Mouse (Mus musculus): Measurements from ENCODE around the gene Rfx5. TPM values are rescaled to one million over a fixed set of nuclear protein-coding genes. Genes with fewer than 3 reads are reported as not detected.

Rfx5 gene
- polyA plus RNA-seq, 1 experiment, result 22.2 TPM

DNA sequence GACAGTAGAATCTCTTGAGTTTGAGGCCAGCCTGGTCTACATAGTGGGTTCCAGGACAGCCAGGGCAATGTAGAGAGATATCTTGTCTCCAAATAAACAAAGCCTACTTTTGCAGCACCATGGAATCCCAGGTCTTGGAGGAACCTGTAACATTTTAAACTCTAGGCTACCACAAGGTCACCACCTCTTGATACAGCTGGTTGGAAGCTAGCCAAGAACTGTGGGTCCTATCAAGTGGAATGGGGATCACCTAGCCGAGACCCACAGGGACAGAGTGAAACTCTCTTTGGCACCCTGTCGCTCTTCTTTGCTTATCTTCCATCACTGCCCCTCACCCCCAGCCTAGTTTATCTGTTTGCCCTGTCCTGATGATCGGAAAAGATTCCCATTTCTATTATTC, 18.7 kb downstream of the Rfx5 start:
- Histone ChIP-seq H3K4me1 (ENCODE audit: control insufficient read depth, insufficient read depth, low read length) (no peaks in the 10 kb centered on the region; the same call in 1 of the 2 replicates), H3K4me3 (replicated peaks; ENCODE audit: control insufficient read depth, low read depth, low read length) (no peak overlapping the region), H3K27ac (ENCODE audit: control insufficient read depth, insufficient read depth, low read depth, low read length, poor library complexity) (no peak overlapping the region)
- no peak for TF ChIP-seq CTCF (IDR thresholded peaks at IDR 0.05; ENCODE audit: control insufficient read depth, insufficient read depth, low read length)
- TF ChIP-seq POLR2A (IDR thresholded peaks at IDR 0.05; ENCODE audit: borderline replicate concordance, control insufficient read depth, low read depth, low read length), result no peak
- 65% methylated on average over 3 of the region's 3 CpGs for WGBS

DNA sequence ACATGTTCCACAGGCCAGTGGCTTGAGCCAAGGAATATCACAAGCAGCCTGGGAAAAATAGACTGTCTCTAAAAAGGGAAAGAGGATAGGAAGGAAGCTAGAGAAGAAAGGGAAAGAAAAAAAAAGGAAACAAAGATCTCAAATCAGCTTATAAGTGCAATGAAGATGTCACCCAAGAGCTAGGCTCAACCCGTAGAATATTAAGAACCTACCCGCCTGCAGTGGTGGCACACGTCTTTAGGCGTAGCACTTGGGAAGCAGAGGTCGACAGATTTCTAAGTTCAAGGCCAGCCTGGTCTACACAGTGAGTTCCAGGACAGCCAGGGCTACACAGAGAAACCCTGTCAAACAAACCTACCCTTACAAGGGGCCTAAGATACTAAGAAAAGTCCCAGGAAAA, 19.7 kb downstream of the Rfx5 start:
- WGBS, result 77% methylated on average over 5 of the region's 5 CpGs
- H3K4me1 ChIP-seq (ENCODE audit: control insufficient read depth, insufficient read depth, low read length), result no peaks in the 10 kb centered on the region; the same call in 1 of the 2 replicates
- H3K27ac ChIP-seq (ENCODE audit: control insufficient read depth, insufficient read depth, low read depth, low read length, poor library complexity), result no peak overlapping the region
- H3K4me3 ChIP-seq (replicated peaks; ENCODE audit: control insufficient read depth, low read depth, low read length), result no peak overlapping the region
- TF ChIP-seq CTCF (IDR thresholded peaks at IDR 0.05; ENCODE audit: control insufficient read depth, insufficient read depth, low read length), result no peak
- TF ChIP-seq POLR2A (IDR thresholded peaks at IDR 0.05; ENCODE audit: borderline replicate concordance, control insufficient read depth, low read depth, low read length), result no peak

DNA sequence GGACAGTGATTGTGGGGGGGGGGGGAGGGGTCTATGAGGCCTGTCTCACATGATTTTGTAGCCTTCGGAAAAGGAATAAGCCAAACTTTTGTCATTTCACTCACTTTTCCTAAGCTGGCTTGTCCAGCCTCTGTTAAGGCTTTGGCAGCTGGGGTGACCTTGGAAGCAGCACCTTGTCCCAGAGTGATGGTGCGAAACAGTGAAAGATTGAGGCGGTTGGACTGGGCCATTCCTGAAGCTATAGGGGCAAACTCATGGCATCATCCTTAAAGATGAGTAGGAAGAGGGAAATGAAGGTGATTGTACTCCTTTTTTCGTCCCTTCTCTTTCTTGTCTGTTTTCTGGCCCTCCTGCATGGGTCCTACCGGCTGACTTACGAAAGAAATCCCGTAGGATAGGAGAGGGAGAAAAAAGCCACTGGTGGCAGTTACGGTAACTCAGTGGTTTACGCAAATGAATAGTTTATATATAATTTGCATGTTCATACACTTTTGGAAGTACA, 20.2 kb downstream of the Rfx5 start:
- 25% methylated on average over 9 of the region's 9 CpGs for WGBS
- Histone ChIP-seq H3K4me3 (replicated peaks; ENCODE audit: control insufficient read depth, low read depth, low read length) (peak overlapping the region; percentile 75), H3K27ac (ENCODE audit: control insufficient read depth, insufficient read depth, low read depth, low read length, poor library complexity) (no peak overlapping the region), H3K4me1 (ENCODE audit: control insufficient read depth, insufficient read depth, low read length) (no peaks in the 10 kb centered on the region; the same call in 1 of the 2 replicates)
- TF ChIP-seq CTCF (IDR thresholded peaks at IDR 0.05; ENCODE audit: control insufficient read depth, insufficient read depth, low read length) (no peak), POLR2A (IDR thresholded peaks at IDR 0.05; ENCODE audit: borderline replicate concordance, control insufficient read depth, low read depth, low read length) (no peak)

DNA sequence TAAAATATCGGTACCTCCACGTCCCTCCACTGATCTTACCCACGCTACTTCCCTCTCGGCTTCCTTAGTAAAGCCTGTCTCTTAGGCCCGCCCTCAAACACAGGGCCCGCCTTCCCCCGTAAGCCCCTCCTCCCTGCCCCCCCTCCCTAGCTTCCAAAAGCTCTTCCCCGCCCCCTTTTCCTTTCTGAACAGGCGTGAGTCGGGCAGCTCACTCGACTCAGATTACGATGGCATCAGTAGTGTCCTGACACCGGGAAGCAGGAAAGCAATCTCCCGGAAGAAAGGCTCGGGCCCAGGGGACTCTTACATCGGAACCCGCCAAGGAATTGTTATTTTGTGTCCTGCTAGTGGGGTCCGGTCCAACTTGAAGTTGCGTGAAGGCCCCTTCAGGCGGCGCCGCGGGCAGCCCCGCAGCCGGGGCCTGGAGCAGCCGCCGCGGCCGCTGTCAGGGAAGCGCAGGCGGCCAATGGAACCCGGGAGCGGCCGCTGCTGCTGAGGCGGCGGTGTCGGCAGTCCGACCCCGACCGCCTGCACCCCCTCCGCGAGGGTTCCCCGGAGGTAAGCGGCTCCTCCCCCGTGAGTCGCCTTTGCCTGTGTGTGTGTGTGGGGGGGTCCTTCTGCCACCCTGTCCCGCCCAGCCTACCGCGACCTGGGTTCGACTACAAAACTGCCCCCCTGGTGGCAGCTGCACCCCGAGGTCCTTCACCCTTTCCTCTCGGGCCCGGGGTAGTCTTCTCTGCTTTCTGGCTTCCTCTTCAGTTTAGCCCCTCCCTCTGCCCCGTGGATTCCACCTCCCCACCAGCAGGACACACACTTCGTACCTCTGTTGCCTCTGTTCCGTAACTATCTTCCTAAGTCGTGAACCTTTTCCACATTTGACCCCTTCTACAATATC, 20.9 kb downstream of the Rfx5 start, which contains the start of gene Pi4kb:
Gene Pi4kb (plus strand): TSS at position 204 of the 895 bp plus-strand sequence.
- peak within 1 kb of the TSS; percentile 94 for H3K27ac ChIP-seq (ENCODE audit: control insufficient read depth, insufficient read depth, low read depth, low read length, poor library complexity)
- peak; percentile 46; the same call in 1 of the 2 replicates for TF ChIP-seq POLR2A (IDR thresholded peaks at IDR 0.05; ENCODE audit: borderline replicate concordance, control insufficient read depth, low read depth, low read length)
- TF ChIP-seq CTCF (IDR thresholded peaks at IDR 0.05; ENCODE audit: control insufficient read depth, insufficient read depth, low read length), result peak; percentile 1; the same call in 1 of the 2 replicates
- under 1% methylated on average over 57 of the region's 57 CpGs for WGBS
- no peaks in the 10 kb centered on the region; the same call in 1 of the 2 replicates for H3K4me1 ChIP-seq (ENCODE audit: control insufficient read depth, insufficient read depth, low read length)
- H3K4me3 ChIP-seq (replicated peaks; ENCODE audit: control insufficient read depth, low read depth, low read length), result peak within 1 kb of the TSS; percentile 75

DNA sequence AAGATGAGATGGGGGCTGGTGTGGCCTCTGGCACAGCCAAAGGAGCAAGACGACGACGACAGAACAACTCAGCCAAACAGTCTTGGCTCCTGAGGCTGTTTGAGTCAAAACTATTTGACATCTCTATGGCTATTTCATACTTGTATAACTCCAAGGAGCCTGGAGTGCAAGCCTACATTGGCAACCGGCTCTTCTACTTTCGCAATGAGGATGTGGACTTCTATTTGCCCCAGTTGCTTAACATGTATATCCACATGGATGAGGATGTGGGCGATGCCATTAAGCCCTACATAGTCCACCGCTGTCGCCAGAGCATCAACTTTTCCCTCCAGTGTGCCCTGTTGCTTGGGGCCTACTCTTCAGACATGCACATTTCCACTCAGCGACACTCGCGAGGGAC, 30.4 kb downstream of the Rfx5 start:
- Histone ChIP-seq H3K27ac (ENCODE audit: control insufficient read depth, insufficient read depth, low read depth, low read length, poor library complexity) (no peak overlapping the region), H3K4me3 (replicated peaks; ENCODE audit: control insufficient read depth, low read depth, low read length) (no peak overlapping the region), H3K4me1 (ENCODE audit: control insufficient read depth, insufficient read depth, low read length) (no peaks in the 10 kb centered on the region)
- 75% methylated on average over 11 of the region's 11 CpGs for WGBS
- TF ChIP-seq POLR2A (IDR thresholded peaks at IDR 0.05; ENCODE audit: borderline replicate concordance, control insufficient read depth, low read depth, low read length), result no peak
- TF ChIP-seq CTCF (IDR thresholded peaks at IDR 0.05; ENCODE audit: control insufficient read depth, insufficient read depth, low read length), result no peak

DNA sequence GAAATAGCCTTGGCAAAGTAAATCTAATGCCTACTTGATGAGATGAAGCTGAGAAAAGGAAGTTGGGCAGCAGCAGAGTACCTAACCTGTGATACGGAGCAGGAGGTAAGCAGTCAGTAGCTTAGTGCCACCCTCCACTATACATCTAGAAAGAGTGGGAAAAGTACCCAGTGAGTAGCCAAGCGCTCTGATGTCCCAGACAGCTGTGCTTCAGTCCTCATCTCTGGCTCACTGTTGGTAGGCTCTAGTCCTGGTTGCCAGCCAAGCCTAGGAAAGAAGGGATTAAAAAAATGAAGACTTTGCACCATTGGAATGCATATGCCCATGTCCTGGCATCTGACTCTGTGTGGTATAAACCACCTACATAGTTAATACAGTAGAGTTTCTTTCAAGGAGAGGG, 31.6 kb downstream of the Rfx5 start:
- Histone ChIP-seq H3K4me3 (replicated peaks; ENCODE audit: control insufficient read depth, low read depth, low read length) (no peak overlapping the region), H3K27ac (ENCODE audit: control insufficient read depth, insufficient read depth, low read depth, low read length, poor library complexity) (no peak overlapping the region), H3K4me1 (ENCODE audit: control insufficient read depth, insufficient read depth, low read length) (no peaks in the 10 kb centered on the region)
- TF ChIP-seq CTCF (IDR thresholded peaks at IDR 0.05; ENCODE audit: control insufficient read depth, insufficient read depth, low read length) (no peak), POLR2A (IDR thresholded peaks at IDR 0.05; ENCODE audit: borderline replicate concordance, control insufficient read depth, low read depth, low read length) (no peak)
- 82% methylated on average over 2 of the region's 2 CpGs for WGBS

DNA sequence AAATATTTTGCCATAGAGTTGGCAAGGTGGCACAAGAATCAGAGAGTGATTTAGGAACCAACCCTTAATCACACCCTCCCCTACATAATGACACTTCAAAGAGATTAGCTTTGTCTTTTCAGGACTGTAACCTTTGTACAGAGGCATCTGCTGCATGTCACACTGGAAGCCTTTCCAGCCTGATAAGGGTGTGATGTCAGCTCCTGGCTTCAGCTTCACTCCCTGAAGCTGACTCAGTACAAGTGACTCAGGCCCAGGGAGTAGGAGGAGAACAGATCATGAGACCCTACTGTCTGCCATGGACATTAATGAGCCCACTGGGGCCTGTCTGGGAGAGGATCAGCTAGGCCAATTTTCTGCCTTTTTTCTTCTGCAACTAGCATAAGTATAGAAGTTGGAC, 33.7 kb downstream of the Rfx5 start:
- no peak overlapping the region for H3K27ac ChIP-seq (ENCODE audit: control insufficient read depth, insufficient read depth, low read depth, low read length, poor library complexity)
- H3K4me3 ChIP-seq (replicated peaks; ENCODE audit: control insufficient read depth, low read depth, low read length), result no peak overlapping the region
- no peaks in the 10 kb centered on the region for H3K4me1 ChIP-seq (ENCODE audit: control insufficient read depth, insufficient read depth, low read length)
- TF ChIP-seq POLR2A (IDR thresholded peaks at IDR 0.05; ENCODE audit: borderline replicate concordance, control insufficient read depth, low read depth, low read length), result no peak
- TF ChIP-seq CTCF (IDR thresholded peaks at IDR 0.05; ENCODE audit: control insufficient read depth, insufficient read depth, low read length), result no peak

DNA sequence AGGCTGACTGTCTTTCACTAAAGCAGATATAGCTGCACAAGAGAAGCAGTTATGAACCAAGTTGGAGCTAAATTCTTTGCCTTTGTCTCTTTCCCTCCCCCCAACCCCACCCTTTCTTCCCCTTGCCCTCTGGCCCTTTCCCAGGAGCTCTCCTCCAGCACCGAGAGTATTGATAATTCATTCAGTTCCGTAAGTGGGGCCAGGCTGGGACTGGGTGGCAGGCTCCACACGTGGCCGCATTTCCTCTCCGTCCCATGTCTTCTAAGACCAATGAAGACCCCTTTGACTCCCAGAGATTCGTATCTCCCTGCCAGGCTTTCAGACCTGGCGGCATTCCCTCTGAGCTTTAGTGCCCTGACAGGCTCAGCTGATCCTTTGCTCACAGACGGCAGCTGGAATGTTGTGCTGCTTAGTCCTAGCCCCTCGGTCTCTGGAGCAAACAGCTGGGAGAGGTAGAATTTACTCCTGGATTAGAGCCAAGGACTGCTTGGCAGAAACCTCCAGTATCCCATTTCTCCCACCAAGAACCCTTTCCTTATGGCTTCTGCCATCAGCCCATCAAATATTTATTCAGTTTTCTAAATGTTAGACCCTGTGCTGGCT, 35.4 kb downstream of the Rfx5 start:
- 82% methylated on average over 9 of the region's 9 CpGs for WGBS
- Histone ChIP-seq H3K4me1 (ENCODE audit: control insufficient read depth, insufficient read depth, low read length) (no peaks in the 10 kb centered on the region), H3K27ac (ENCODE audit: control insufficient read depth, insufficient read depth, low read depth, low read length, poor library complexity) (no peak overlapping the region), H3K4me3 (replicated peaks; ENCODE audit: control insufficient read depth, low read depth, low read length) (no peak overlapping the region)
- TF ChIP-seq POLR2A (IDR thresholded peaks at IDR 0.05; ENCODE audit: borderline replicate concordance, control insufficient read depth, low read depth, low read length) (no peak), CTCF (IDR thresholded peaks at IDR 0.05; ENCODE audit: control insufficient read depth, insufficient read depth, low read length) (no peak)
